Mouse (Mus musculus): ENCODE measurements around the gene Mapre1.

DNA sequence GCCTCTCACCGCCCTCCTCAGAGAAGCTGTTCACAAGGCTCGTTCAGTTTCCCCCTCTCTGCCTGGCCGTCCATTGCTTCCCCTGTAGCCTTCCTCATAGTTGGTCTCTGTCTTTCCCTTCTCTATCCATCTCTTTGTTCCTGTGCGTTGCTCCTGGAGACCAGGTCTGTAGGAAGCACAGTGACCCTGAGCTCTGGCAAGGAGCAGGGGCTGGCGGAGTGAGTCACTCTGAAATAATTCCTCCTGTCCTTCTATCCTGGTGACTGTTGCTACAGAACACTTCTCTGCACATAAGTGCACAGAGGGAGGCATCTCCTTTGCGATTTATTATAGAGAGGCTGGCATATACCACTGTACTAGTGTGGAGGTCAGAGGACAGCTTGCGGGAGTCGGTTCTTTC is 67.1 kb downstream of the Mapre1 start:
- TF ChIP-seq POLR2A (IDR thresholded peaks at IDR 0.05; ENCODE audit: low read depth, low read length) (no peak), CTCF (IDR thresholded peaks at IDR 0.05; ENCODE audit: extremely low read depth, insufficient read length, insufficient replicate concordance, low read depth, low read length) (no peak)

Measured in small intestine, adult 2 months (tissue).